Mouse (Mus musculus) forebrain, embryonic 13.5 days (tissue): ENCODE data around the gene Olfr651. TPM values are rescaled to one million over a fixed set of nuclear protein-coding genes. Genes with fewer than 3 reads are reported as not detected.

ENCODE experiments used
- ATAC-seq: fragments of 200-750 bp; cut with Nextera tagmentation; 2 replicates; pipeline ENCODE4 v1.8.0; 2017
- H3K27ac ChIP-seq: fragments of 300-500 bp; sonication (generic); 2 replicates; pipeline ENCODE4 v1.5.1; 2015; ENCODE audit warnings: inconsistent platforms, mild to moderate bottlenecking, moderate library complexity
- H3K27me3 ChIP-seq: fragments of 300-500 bp; sonication (generic); 2 replicates; pipeline ENCODE4 v1.6.1; 2015; ENCODE audit warnings: mild to moderate bottlenecking, inconsistent platforms
- H3K36me3 ChIP-seq: fragments of 300-500 bp; sonication (generic); 2 replicates; pipeline ENCODE4 v1.6.1; 2015; ENCODE audit warnings: mild to moderate bottlenecking, inconsistent platforms; ENCODE audit not compliant: poor library complexity, severe bottlenecking
- H3K4me1 ChIP-seq: fragments of 300-500 bp; sonication (generic); 2 replicates; pipeline ENCODE4 v1.6.1; 2015; ENCODE audit warnings: inconsistent platforms
- H3K4me2 ChIP-seq: fragments of 300-500 bp; sonication (generic); 2 replicates; pipeline ENCODE4 v1.6.1; 2015; ENCODE audit warnings: inconsistent platforms, mild to moderate bottlenecking, moderate library complexity
- H3K4me3 ChIP-seq: fragments of 300-500 bp; sonication (generic); 2 replicates; pipeline ENCODE4 v1.5.1; 2015; ENCODE audit warnings: mild to moderate bottlenecking, inconsistent platforms
- H3K9ac ChIP-seq: fragments of 300-500 bp; sonication (generic); 2 replicates; pipeline ENCODE4 v1.6.1; 2015; ENCODE audit warnings: mild to moderate bottlenecking, inconsistent platforms
- H3K9me3 ChIP-seq: fragments of 300-500 bp; sonication (generic); replicated peaks from 2 replicates; pipeline ENCODE4 v1.6.1; 2016; ENCODE audit warnings: inconsistent platforms
- WGBS: fragments of 180-500 bp; shearing (Covaris S2); methylation state at CpG from one replicate; pipeline ENCODE4 v1.1.7; 2015; 5-methylcytosine and 5-hydroxymethylcytosine counted together
- polyA plus RNA-seq: library from polyadenylated mRNA; unstranded; fragments of >200 nt; fragmentation: Nextera tagmentation; extraction: Ambion mirVana; gene quantifications from 2 replicates; pipeline ENCODE4 v1.2.1, GENCODE M21; 2015

Gene Olfr651
- polyA plus RNA-seq, 1 experiment from 2014 or later: not detected

- no peak overlapping the region for H3K9ac ChIP-seq
- WGBS: 3% methylated on average over 3 of the region's 3 CpGs
- H3K4me3 ChIP-seq: no peak overlapping the region
- no peaks in the 10 kb centered on the region for H3K36me3 ChIP-seq
- H3K27ac ChIP-seq: no peak overlapping the region
- H3K4me2 ChIP-seq: no peak overlapping the region
- ATAC-seq: no peak
- no peaks in the 10 kb centered on the region for H3K4me1 ChIP-seq
- no peaks in the 10 kb centered on the region for H3K9me3 ChIP-seq
- no peaks in the 10 kb centered on the region for H3K27me3 ChIP-seq
Observed at GRCm38 (mm10) chr7:104603173-104603572, 53.2 kb downstream of the Olfr651 start.

Other genes starting within 250 kb of the Olfr651 start
- 1.1 and 1.2 TPM in 2 replicates for gene Trim12a, start 234.7 kb upstream of the Olfr651 start, polyA plus RNA-seq
- gene Trim34b, start 220.7 kb upstream of the Olfr651 start, polyA plus RNA-seq: not detected in 2 replicates
- gene Trim12c, start 196.8 kb upstream of the Olfr651 start, polyA plus RNA-seq: 0.71 and 0.77 TPM in 2 replicates
- gene Trim30b, start 180.2 kb upstream of the Olfr651 start, polyA plus RNA-seq: not detected in 2 replicates
- not detected in 2 replicates for gene Trim30c, start 149.3 kb upstream of the Olfr651 start, polyA plus RNA-seq
- 0.45 and 0.78 TPM in 2 replicates for gene Trim30a, start 84.9 kb upstream of the Olfr651 start, polyA plus RNA-seq
- gene Trim30d, start 42.3 kb upstream of the Olfr651 start, polyA plus RNA-seq: 0.09 TPM in 1 of 2 replicates, not detected in the other
- 0.03 TPM in 1 of 2 replicates, not detected in the other for gene Olfr652, start 10.8 kb downstream of the Olfr651 start, polyA plus RNA-seq
- not detected in 2 replicates for gene Olfr653, start 27.2 kb downstream of the Olfr651 start, polyA plus RNA-seq
- gene Olfr654, start 36.9 kb downstream of the Olfr651 start, polyA plus RNA-seq: not detected in 2 replicates
- not detected in 2 replicates for gene Olfr655, start 51.6 kb downstream of the Olfr651 start, polyA plus RNA-seq
- not detected in 2 replicates for gene Olfr656, start 63.8 kb downstream of the Olfr651 start, polyA plus RNA-seq
- not detected in 2 replicates for gene Olfr657, start 74.7 kb downstream of the Olfr651 start, polyA plus RNA-seq
- 0.06 and 0.10 TPM in 2 replicates for gene Olfr658, start 97.2 kb downstream of the Olfr651 start, polyA plus RNA-seq
- not detected in 2 replicates for gene Olfr659, start 116.6 kb downstream of the Olfr651 start, polyA plus RNA-seq
- gene Olfr661, start 136.4 kb downstream of the Olfr651 start, polyA plus RNA-seq: not detected in 2 replicates
- not detected in 2 replicates for gene Usp17le, start 227.3 kb downstream of the Olfr651 start, polyA plus RNA-seq